Mouse (Mus musculus) hematopoietic stem cell, adult 5-6 weeks (primary cell): Measurements from ENCODE around the gene Eps8. TPM values are rescaled to one million over a fixed set of nuclear protein-coding genes. Genes with fewer than 3 reads are reported as not detected.

ENCODE experiments used
- ATAC-seq, 2 experiments: fragments of 125-278 bp in 1 of 2; replicated peaks in 1 of 2; 2 replicates each; pipeline ENCODE4 v1.8.0; 2016 to 2017; ENCODE audit warnings: inconsistent platforms in 2 of 2, mild to moderate bottlenecking in 2 of 2, moderate number of reproducible peaks in 2 of 2, low read depth in 1 of 2, moderate TSS enrichment in 1 of 2; ENCODE audit not compliant: low FRiP score in 2 of 2, poor library complexity in 2 of 2, severe bottlenecking in 2 of 2, insufficient read depth in 1 of 2, low TSS enrichment in 1 of 2
- total RNA-seq: library from RNA; stranded (forward); fragments of 172-1452, 232-1000 nt; gene quantifications from 2 replicates; pipeline ENCODE4 v1.2.3, GENCODE M21; 2017

Gene Eps8
- total RNA-seq, 1 experiment from 2014 or later, result 19.0 TPM

DNA sequence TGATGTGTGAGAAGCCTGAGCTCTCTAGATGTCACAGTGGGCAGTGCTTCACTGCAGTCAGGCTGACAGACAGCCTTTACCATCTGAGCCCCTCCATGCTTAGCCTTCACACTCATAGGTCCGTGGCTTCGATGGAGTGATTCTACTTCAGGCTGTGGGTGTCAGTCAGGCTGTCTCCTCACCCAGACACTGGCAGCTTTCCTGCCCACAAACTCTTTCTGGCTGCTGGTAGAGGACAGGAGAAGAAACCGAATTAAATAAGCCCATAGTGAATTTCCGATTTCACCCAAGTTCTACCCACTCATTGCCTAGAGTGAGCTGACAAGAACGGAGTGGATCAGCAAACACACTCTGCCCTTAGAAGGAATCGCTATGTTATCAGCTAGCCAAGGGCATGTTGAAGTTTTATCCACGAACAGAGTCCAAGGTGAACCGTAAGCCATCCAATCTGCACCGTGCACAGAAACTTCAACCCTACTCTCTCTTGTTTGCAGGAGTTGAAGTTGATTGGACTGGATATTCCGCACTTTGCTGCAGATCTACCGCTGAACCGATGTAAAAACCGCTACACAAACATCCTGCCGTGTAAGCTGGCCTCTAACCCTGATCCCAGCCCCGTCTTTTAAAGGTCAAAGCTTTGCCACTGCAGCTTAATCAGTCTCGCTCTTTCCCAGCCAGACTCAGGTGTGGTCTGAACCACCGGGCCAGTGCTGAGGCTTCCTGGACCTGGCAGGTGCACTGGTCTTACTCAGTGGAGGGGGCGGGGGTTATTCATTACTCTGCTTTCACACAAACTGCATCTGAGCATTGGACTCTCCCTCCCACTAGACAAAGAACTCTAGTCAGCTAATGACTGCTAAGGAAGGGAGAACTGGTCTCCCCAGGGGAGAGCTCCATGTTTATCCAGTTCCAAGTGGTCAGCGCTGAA, 213.9 kb downstream of the Eps8 start:
- no peak for ATAC-seq

- no peak for ATAC-seq
These were observed 216.6 kb downstream of the Eps8 start for GRCm38 (mm10) chr6:137437902-137438580.

DNA sequence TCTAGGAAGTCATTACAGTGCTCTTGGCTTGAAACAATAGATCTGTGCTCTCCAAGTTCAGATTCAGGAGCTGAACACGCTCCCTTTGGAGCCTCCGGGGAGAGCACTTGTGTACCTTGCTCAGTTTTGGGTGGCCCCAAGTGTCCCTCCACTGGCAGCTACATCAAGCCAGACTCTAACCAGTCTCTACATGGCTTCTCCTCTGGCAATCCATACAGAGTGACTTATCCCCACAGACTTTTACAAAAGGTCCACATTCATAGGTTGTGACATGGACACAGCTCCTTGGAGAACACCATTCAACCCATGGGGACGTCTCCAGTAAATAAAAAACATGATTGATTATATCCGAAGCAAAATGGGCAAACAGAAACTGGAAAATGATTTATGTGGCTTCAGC, 217.2 kb downstream of the Eps8 start:
- ATAC-seq, result no peak

DNA sequence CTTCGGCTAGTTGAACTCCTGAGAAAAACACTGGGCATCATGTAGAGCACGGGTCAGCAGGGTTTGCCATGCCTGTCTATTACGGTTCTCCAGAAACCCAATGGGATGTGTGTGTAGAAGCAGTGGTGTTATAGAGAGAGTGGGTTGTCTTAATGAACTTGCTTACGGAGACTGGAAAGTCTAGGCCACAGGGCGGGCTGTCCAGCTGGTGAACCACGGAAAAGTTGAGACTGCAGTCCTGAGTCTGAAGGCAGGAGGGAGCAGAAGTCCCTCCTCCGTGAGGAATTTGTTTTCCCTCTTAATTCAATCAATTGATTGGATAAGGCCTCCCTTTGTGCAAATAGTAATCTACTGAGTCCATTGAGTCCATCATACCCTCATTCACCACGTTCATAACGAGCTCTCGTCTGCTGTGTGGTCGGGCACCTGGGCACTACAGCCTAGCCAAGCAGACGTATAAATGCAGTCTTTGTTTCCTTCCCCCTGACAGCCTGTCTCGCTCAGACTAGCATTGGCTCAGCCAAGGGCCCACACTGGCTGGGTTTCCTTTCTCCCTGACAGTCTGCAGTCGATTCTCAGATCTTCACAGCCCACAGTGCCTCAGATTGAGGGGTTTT, 221.0 kb downstream of the Eps8 start:
- ATAC-seq, result peak; percentile 22 to 56; a peak in 1 of 4 replicates

Other genes with a start within 250 kb of the Eps8 start
- 173 and 259 TPM in 2 replicates for gene Strap, start 80.2 kb upstream of the Eps8 start, total RNA-seq
- gene Dera, start 99.7 kb upstream of the Eps8 start, total RNA-seq, result 37.9 and 45.7 TPM in 2 replicates